Mouse (Mus musculus): Measurements from ENCODE around the gene Plekhs1.

GRCm38 (mm10) chr19:56533291-56534071, 72.0 kb downstream of the Plekhs1 start:
- TF ChIP-seq POLR2A (IDR thresholded peaks at IDR 0.05; ENCODE audit: insufficient read depth, low read depth, low read length) (no peak), CTCF (IDR thresholded peaks at IDR 0.05) (no peak)

Measured in heart, adult 2 months (tissue).